Mouse (Mus musculus): ENCODE measurements around the gene Fam213b. TPM values are rescaled to one million over a fixed set of nuclear protein-coding genes. Genes with fewer than 3 reads are reported as not detected.

The Fam213b gene
- polyA plus RNA-seq, 1 experiment from 2014 or later: 42.0 TPM

- WGBS: 80% methylated on average over 1 of the region's 1 CpGs
- H3K4me3 ChIP-seq (replicated peaks; ENCODE audit: low read length): no peak overlapping the region
- H3K36me3 ChIP-seq (ENCODE audit: control insufficient read depth, insufficient read depth): no peaks in the 10 kb centered on the region
- H3K9ac ChIP-seq (replicated peaks; ENCODE audit: low read depth, low read length): no peak overlapping the region
- no peak overlapping the region for H3K4me2 ChIP-seq (ENCODE audit: low read length)
- no peak for ATAC-seq
- no peaks in the 10 kb centered on the region for H3K9me3 ChIP-seq (ENCODE audit: control insufficient read depth, low read length)
- H3K27ac ChIP-seq (ENCODE audit: low read length): no peak overlapping the region
- no peaks in the 10 kb centered on the region for H3K27me3 ChIP-seq (replicated peaks; ENCODE audit: control insufficient read depth, insufficient read depth, low read length)
- no peaks in the 10 kb centered on the region for H3K4me1 ChIP-seq (replicated peaks; ENCODE audit: control insufficient read depth, insufficient read depth, low read length)
Measured at GRCm38 (mm10) chr4:154937746-154938145, 38.8 kb upstream of the Fam213b start.

- WGBS: 50% methylated on average over 8 of the region's 8 CpGs
- Histone ChIP-seq H3K9me3 (ENCODE audit: control insufficient read depth, low read length) (no peaks in the 10 kb centered on the region), H3K36me3 (ENCODE audit: control insufficient read depth, insufficient read depth) (no peaks in the 10 kb centered on the region), H3K27me3 (replicated peaks; ENCODE audit: control insufficient read depth, insufficient read depth, low read length) (no peaks in the 10 kb centered on the region), H3K27ac (ENCODE audit: low read length) (no peak overlapping the region), H3K9ac (replicated peaks; ENCODE audit: low read depth, low read length) (no peak overlapping the region), H3K4me2 (ENCODE audit: low read length) (no peak overlapping the region), H3K4me3 (replicated peaks; ENCODE audit: low read length) (no peak overlapping the region), H3K4me1 (replicated peaks; ENCODE audit: control insufficient read depth, insufficient read depth, low read length) (no peaks in the 10 kb centered on the region)
- ATAC-seq: no peak
Measured at GRCm38 (mm10) chr4:154936542-154937255, 37.8 kb upstream of the Fam213b start.

- no peaks in the 10 kb centered on the region for H3K9me3 ChIP-seq (ENCODE audit: control insufficient read depth, low read length)
- no peak overlapping the region for H3K9ac ChIP-seq (replicated peaks; ENCODE audit: low read depth, low read length)
- no peaks in the 10 kb centered on the region for H3K4me1 ChIP-seq (replicated peaks; ENCODE audit: control insufficient read depth, insufficient read depth, low read length)
- WGBS: 78% methylated on average over 7 of the region's 7 CpGs
- ATAC-seq: no peak
- H3K4me3 ChIP-seq (replicated peaks; ENCODE audit: low read length): no peak overlapping the region
- no peaks in the 10 kb centered on the region for H3K27me3 ChIP-seq (replicated peaks; ENCODE audit: control insufficient read depth, insufficient read depth, low read length)
- no peak overlapping the region for H3K27ac ChIP-seq (ENCODE audit: low read length)
- no peak overlapping the region for H3K4me2 ChIP-seq (ENCODE audit: low read length)
- H3K36me3 ChIP-seq (ENCODE audit: control insufficient read depth, insufficient read depth): no peaks in the 10 kb centered on the region
Measured at GRCm38 (mm10) chr4:154935788-154936187, 36.9 kb upstream of the Fam213b start.

GRCm38 (mm10) chr4:154934800-154935199 is 35.9 kb upstream of the Fam213b start:
- Histone ChIP-seq H3K36me3 (ENCODE audit: control insufficient read depth, insufficient read depth) (no peaks in the 10 kb centered on the region), H3K4me1 (replicated peaks; ENCODE audit: control insufficient read depth, insufficient read depth, low read length) (no peaks in the 10 kb centered on the region), H3K9me3 (ENCODE audit: control insufficient read depth, low read length) (no peaks in the 10 kb centered on the region), H3K4me3 (replicated peaks; ENCODE audit: low read length) (no peak overlapping the region), H3K9ac (replicated peaks; ENCODE audit: low read depth, low read length) (no peak overlapping the region), H3K27ac (ENCODE audit: low read length) (no peak overlapping the region), H3K4me2 (ENCODE audit: low read length) (no peak overlapping the region), H3K27me3 (replicated peaks; ENCODE audit: control insufficient read depth, insufficient read depth, low read length) (no peaks in the 10 kb centered on the region)
- 86% methylated on average over 2 of the region's 2 CpGs for WGBS
- ATAC-seq: no peak

GRCm38 (mm10) chr4:154933306-154933907 is 34.5 kb upstream of the Fam213b start:
- WGBS: 63% methylated on average over 13 of the region's 13 CpGs

GRCm38 (mm10) chr4:154929088-154929660 is 30.2 kb upstream of the Fam213b start:
- Histone ChIP-seq H3K4me3 (replicated peaks; ENCODE audit: low read length) (no peak overlapping the region), H3K4me1 (replicated peaks; ENCODE audit: control insufficient read depth, insufficient read depth, low read length) (no peaks in the 10 kb centered on the region), H3K4me2 (ENCODE audit: low read length) (no peak overlapping the region), H3K27ac (ENCODE audit: low read length) (no peak overlapping the region), H3K36me3 (ENCODE audit: control insufficient read depth, insufficient read depth) (no peaks in the 10 kb centered on the region), H3K27me3 (replicated peaks; ENCODE audit: control insufficient read depth, insufficient read depth, low read length) (no peaks in the 10 kb centered on the region), H3K9ac (replicated peaks; ENCODE audit: low read depth, low read length) (no peak overlapping the region), H3K9me3 (ENCODE audit: control insufficient read depth, low read length) (no peaks in the 10 kb centered on the region)
- WGBS: 86% methylated on average over 12 of the region's 12 CpGs
- ATAC-seq: no peak

More at GRCm38 (mm10) chr4:154933306-154933907, 34.5 kb upstream of the Fam213b start:
- Histone ChIP-seq H3K9ac (replicated peaks; ENCODE audit: low read depth, low read length) (no peak overlapping the region), H3K9me3 (ENCODE audit: control insufficient read depth, low read length) (no peaks in the 10 kb centered on the region), H3K4me2 (ENCODE audit: low read length) (no peak overlapping the region), H3K4me3 (replicated peaks; ENCODE audit: low read length) (no peak overlapping the region), H3K4me1 (replicated peaks; ENCODE audit: control insufficient read depth, insufficient read depth, low read length) (no peaks in the 10 kb centered on the region), H3K27ac (ENCODE audit: low read length) (no peak overlapping the region), H3K27me3 (replicated peaks; ENCODE audit: control insufficient read depth, insufficient read depth, low read length) (no peaks in the 10 kb centered on the region), H3K36me3 (ENCODE audit: control insufficient read depth, insufficient read depth) (no peaks in the 10 kb centered on the region)
- no peak for ATAC-seq

- Histone ChIP-seq H3K4me2 (ENCODE audit: low read length) (no peak within 1 kb of the TSS), H3K36me3 (ENCODE audit: control insufficient read depth, insufficient read depth) (no peaks in the 10 kb centered on the region), H3K4me3 (replicated peaks; ENCODE audit: low read length) (no peak within 1 kb of the TSS), H3K9ac (replicated peaks; ENCODE audit: low read depth, low read length) (no peak within 1 kb of the TSS), H3K27me3 (replicated peaks; ENCODE audit: control insufficient read depth, insufficient read depth, low read length) (no peaks in the 10 kb centered on the region), H3K27ac (ENCODE audit: low read length) (no peak within 1 kb of the TSS), H3K9me3 (ENCODE audit: control insufficient read depth, low read length) (no peaks in the 10 kb centered on the region), H3K4me1 (replicated peaks; ENCODE audit: control insufficient read depth, insufficient read depth, low read length) (no peaks in the 10 kb centered on the region)
- 68% methylated on average over 12 of the region's 12 CpGs for WGBS
- no peak for ATAC-seq
Measured at GRCm38 (mm10) chr4:154928395-154929087, 29.6 kb upstream of the Fam213b start, which contains the start of gene Tnfrsf14. Tnfrsf14 (minus strand) TSS chr4:154928563.

- no peak for ATAC-seq
- 81% methylated on average over 5 of the region's 5 CpGs for WGBS
- Histone ChIP-seq H3K4me1 (replicated peaks; ENCODE audit: control insufficient read depth, insufficient read depth, low read length) (no peaks in the 10 kb centered on the region), H3K9me3 (ENCODE audit: control insufficient read depth, low read length) (no peaks in the 10 kb centered on the region), H3K4me2 (ENCODE audit: low read length) (no peak overlapping the region), H3K27ac (ENCODE audit: low read length) (no peak overlapping the region), H3K9ac (replicated peaks; ENCODE audit: low read depth, low read length) (no peak overlapping the region), H3K4me3 (replicated peaks; ENCODE audit: low read length) (no peak overlapping the region), H3K27me3 (replicated peaks; ENCODE audit: control insufficient read depth, insufficient read depth, low read length) (no peaks in the 10 kb centered on the region), H3K36me3 (ENCODE audit: control insufficient read depth, insufficient read depth) (no peaks in the 10 kb centered on the region)
Measured at GRCm38 (mm10) chr4:154927899-154928337, 29.0 kb upstream of the Fam213b start.
